Mouse (Mus musculus) T-cell, adult 2 months (primary cell): ENCODE measurements around the gene 0610012G03Rik.

Experiments
- DNase-seq: peaks from one replicate; pipeline ENCODE4 v3.0.0; 2022; ENCODE audit warnings: low spot score

0610012G03Rik gene

GRCm38 (mm10) chr16:31932840-31933697, 15.2 kb downstream of the 0610012G03Rik start:
- DNase-seq: peak; percentile 76

GRCm38 (mm10) chr16:31932255-31932654, 16.0 kb downstream of the 0610012G03Rik start:
- DNase-seq: no peak

- no peak for DNase-seq
Observed at GRCm38 (mm10) chr16:31931330-31931729, 17.0 kb downstream of the 0610012G03Rik start.

GRCm38 (mm10) chr16:31927412-31927811, 20.9 kb downstream of the 0610012G03Rik start:
- no peak for DNase-seq

GRCm38 (mm10) chr16:31926547-31927182, 21.6 kb downstream of the 0610012G03Rik start:
- no peak for DNase-seq

GRCm38 (mm10) chr16:31926091-31926490, 22.2 kb downstream of the 0610012G03Rik start:
- no peak for DNase-seq

- DNase-seq: no peak
Observed at GRCm38 (mm10) chr16:31924368-31924767, 23.9 kb downstream of the 0610012G03Rik start.

GRCm38 (mm10) chr16:31918248-31918724, 30.0 kb downstream of the 0610012G03Rik start:
- peak; percentile 45 for DNase-seq

- no peak for DNase-seq
Observed at GRCm38 (mm10) chr16:31917776-31918175, 30.5 kb downstream of the 0610012G03Rik start.

GRCm38 (mm10) chr16:31910281-31910847, 37.9 kb downstream of the 0610012G03Rik start:
- no peak for DNase-seq

- no peak for DNase-seq
Observed at GRCm38 (mm10) chr16:31908959-31909358, 39.3 kb downstream of the 0610012G03Rik start.

GRCm38 (mm10) chr16:31906896-31907295, 41.4 kb downstream of the 0610012G03Rik start:
- no peak for DNase-seq

- DNase-seq: no peak
Observed at GRCm38 (mm10) chr16:31905891-31906825, 42.1 kb downstream of the 0610012G03Rik start.

GRCm38 (mm10) chr16:31905331-31905730, 43.0 kb downstream of the 0610012G03Rik start:
- no peak for DNase-seq

- no peak for DNase-seq
Observed at GRCm38 (mm10) chr16:31903239-31903638, 45.1 kb downstream of the 0610012G03Rik start.

GRCm38 (mm10) chr16:31901886-31902285, 46.4 kb downstream of the 0610012G03Rik start:
- no peak for DNase-seq

- no peak for DNase-seq
Observed at GRCm38 (mm10) chr16:31898546-31899326, 49.6 kb downstream of the 0610012G03Rik start.
